Mouse (Mus musculus) embryonic facial prominence, embryonic 10.5 days (tissue): ENCODE results near the gene Prss16. TPM values are rescaled to one million over a fixed set of nuclear protein-coding genes. Genes with fewer than 3 reads are reported as not detected.
"Not testable (repeated sequence)": the region's sequence is repeated elsewhere in the genome, so short reads cannot be mapped to it uniquely, and the experiment has no call there.

Experiments used
- DNase-seq: peaks from one replicate; pipeline ENCODE4 v3.0.0-alpha.2; 2017; ENCODE audit warnings: low spot score
- H3K27ac ChIP-seq: fragments of 300-500 bp; sonication (generic); replicated peaks from 2 replicates; pipeline ENCODE4 v1.5.1; 2016; ENCODE audit warnings: mild to moderate bottlenecking
- H3K27me3 ChIP-seq: fragments of 300-500 bp; sonication (generic); replicated peaks from 2 replicates; pipeline ENCODE4 v1.6.1; 2016; ENCODE audit warnings: low read depth, mild to moderate bottlenecking; ENCODE audit not compliant: poor library complexity, severe bottlenecking
- H3K36me3 ChIP-seq: fragments of 300-500 bp; sonication (generic); replicated peaks from 2 replicates; pipeline ENCODE4 v1.6.1; 2016; ENCODE audit warnings: mild to moderate bottlenecking, moderate library complexity
- H3K4me1 ChIP-seq: fragments of 300-500 bp; sonication (generic); 2 replicates; pipeline ENCODE4 v1.6.1; 2016
- H3K4me3 ChIP-seq: fragments of 300-500 bp; sonication (generic); 2 replicates; pipeline ENCODE4 v1.5.1; 2016; ENCODE audit warnings: mild to moderate bottlenecking, moderate library complexity
- H3K9me3 ChIP-seq: fragments of 300-500 bp; sonication (generic); 2 replicates; pipeline ENCODE4 v1.6.1; 2016; ENCODE audit warnings: mild to moderate bottlenecking
- WGBS: fragments of 180-500 bp; shearing (Covaris S2); methylation state at CpG from one replicate; pipeline ENCODE4 v1.1.7; 2016; 5-methylcytosine and 5-hydroxymethylcytosine counted together
- polyA plus RNA-seq: library from polyadenylated mRNA; unstranded; fragments of >200 nt; fragmentation: Nextera tagmentation; extraction: Ambion mirVana; gene quantifications from 2 replicates; pipeline ENCODE4 v1.2.1, GENCODE M21; 2016

The Prss16 gene
- polyA plus RNA-seq, 1 experiment from 2014 or later: 0.54 TPM

DNA sequence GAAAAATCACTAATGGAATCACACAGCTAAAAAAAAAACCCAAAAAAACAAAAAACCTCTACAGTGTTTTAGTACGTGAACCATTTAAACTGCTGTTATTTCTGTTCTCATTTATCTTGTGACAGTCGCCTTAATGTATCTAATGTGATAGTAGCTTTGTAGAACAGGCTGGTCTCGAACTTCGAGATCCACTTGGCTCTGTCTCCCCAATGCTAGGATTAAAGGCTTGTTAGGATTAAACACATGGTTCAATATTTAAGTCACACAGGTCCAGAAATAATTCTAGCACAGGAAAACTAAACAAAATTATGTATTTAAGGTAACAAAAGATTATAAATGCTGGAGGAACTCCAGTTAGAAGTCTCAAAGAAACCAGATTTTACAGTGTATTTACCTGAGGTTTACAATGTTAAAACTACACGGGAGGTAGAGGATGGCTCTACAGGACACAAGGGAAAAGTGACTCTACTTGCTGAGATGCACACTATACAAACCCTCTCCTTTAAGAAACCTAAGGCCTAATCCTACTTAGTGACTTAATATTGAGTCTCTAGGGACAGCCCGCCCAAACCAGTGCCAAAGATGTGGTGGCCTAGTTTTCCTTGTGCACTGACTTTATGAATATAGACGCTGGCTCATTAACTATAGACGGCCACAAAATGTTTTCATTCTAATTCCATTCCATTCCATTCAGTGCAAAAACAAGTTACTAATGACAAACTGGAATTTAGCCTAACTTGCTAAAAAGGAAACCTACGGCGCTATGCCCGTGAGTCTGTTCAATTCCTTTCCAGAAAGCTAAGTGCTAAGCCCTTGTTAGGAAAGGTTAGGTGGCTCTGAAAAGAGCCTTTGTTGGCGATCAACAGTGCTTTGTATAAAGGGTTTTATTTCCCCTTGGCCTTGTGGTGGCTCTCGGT is 32.4 kb upstream of the Prss16 start:
- DNase-seq: peak; percentile 43
- H3K4me1 ChIP-seq: peaks cover 15% of the 10 kb centered on the region
- H3K4me3 ChIP-seq: peak overlapping the region; percentile 63
- 3% methylated on average over 13 of the region's 13 CpGs for WGBS
- H3K27me3 ChIP-seq: no peaks in the 10 kb centered on the region
- H3K27ac ChIP-seq: peak overlapping the region; percentile 94
- H3K36me3 ChIP-seq: no peaks in the 10 kb centered on the region
- H3K9me3 ChIP-seq: no peaks in the 10 kb centered on the region

DNA sequence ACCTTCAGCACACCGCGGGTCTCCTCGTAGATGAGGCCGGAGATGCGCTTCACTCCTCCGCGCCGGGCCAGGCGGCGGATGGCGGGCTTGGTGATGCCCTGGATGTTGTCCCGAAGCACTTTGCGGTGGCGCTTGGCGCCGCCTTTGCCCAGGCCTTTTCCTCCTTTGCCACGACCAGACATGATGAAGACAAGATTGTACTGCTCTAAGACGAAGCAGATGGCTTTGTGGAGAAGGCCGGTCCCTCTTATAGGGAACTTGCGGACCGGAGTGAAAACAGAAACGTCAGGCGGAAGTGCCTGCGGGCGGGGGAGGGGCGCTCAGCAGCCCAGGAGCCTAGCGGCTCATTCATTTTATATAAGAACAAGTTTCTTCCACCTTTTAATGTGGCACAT is 31.6 kb upstream of the Prss16 start, which contains the start of gene Hist1h4i:
Hist1h4i (minus strand) TSS at position 221 of the 395 bp plus-strand sequence.
- WGBS: under 1% methylated on average over 27 of the region's 27 CpGs
- not testable (repeated sequence) for H3K36me3 ChIP-seq, H3K27me3 ChIP-seq, H3K9me3 ChIP-seq
- H3K27ac ChIP-seq: peak within 1 kb of the TSS; percentile 94
- H3K4me1 ChIP-seq: peaks cover 22% of the 10 kb centered on the region
- peak within 1 kb of the TSS; percentile 63 for H3K4me3 ChIP-seq
- peak; percentile 94 for DNase-seq

DNA sequence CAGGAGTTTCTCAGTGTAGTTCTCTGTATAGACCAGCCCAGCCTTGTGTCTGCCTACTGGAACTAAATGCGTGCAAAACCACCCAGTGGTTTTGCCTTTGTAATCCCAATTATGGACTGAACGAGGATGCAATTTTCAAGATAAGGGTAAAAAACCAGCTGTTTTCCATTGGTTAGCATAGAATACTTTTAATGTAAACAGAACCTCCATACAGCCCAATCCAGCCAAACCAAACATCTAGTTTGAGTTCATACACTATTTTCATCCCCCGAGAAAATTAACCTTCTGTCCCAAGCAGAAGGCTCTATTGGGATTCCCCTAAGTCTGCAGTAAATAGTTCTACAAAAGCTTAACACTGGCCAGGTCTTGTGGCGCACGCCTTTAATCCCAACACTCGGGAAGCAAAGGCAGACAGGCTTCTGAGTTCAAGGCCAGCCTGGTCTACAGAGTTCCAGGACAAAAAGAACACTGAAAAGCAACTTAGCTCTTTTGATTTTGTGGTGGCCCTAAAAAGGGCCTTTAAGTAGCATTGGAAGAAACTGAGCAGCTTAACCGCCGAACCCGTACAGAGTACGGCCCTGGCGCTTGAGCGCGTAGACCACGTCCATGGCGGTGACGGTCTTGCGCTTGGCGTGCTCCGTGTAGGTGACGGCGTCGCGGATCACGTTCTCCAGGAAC is 31.1 kb upstream of the Prss16 start:
- Histone ChIP-seq H3K36me3 (no peaks in the 10 kb centered on the region), H3K4me3 (peak overlapping the region; percentile 63), H3K9me3 (no peaks in the 10 kb centered on the region), H3K27me3 (no peaks in the 10 kb centered on the region), H3K4me1 (peaks cover 22% of the 10 kb centered on the region), H3K27ac (peak overlapping the region; percentile 94)
- DNase-seq: peak; percentile 62
- under 1% methylated on average over 24 of the region's 24 CpGs for WGBS

DNA sequence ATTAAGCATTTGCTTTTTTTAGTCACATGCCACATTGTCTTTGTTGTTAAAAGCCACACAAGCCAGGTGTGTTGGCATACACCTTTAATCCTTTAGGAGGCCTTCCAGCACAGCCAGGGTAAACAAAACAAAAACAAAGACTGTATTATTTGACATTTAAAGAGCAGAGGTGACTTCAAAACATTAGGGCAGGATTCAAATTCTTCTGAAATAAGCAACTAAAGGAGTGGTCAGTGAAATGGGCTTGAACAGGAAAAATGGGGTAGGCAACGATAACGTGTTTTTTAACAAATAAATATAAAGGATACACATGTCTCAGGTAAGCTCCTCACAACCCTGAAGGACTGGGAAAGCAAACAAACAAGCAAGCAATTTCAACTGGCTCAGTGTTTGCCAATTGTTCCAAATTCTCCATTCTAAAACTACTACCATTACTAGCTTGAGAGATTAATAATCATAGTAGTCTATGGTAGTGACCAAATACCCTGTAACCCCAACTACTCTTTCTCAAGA is 30.5 kb upstream of the Prss16 start:
- WGBS: 8% methylated on average over 2 of the region's 2 CpGs
- Histone ChIP-seq H3K4me3 (peak overlapping the region; percentile 63), H3K27me3 (no peaks in the 10 kb centered on the region), H3K36me3 (no peaks in the 10 kb centered on the region), H3K27ac (peak overlapping the region; percentile 94), H3K9me3 (no peaks in the 10 kb centered on the region), H3K4me1 (peaks cover 22% of the 10 kb centered on the region)
- DNase-seq: no peak

DNA sequence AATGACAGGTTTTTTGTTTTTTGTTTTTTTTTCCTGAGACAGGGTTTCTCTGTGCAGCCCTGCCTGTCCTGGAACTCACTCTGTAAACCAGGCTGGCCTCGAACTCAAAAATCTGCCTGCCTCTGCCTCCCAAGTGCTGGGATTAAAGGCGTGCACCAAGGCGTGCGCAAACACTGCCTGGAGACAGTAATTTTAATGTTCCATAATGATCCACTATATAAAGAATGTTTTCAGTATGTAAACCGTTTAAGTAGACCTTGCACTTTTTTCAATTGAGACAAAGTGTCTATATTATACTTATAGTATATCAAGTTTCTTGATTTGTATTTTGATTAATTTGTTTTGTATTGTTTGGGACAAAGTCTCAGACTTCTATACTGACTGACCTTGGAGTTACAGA is 29.8 kb upstream of the Prss16 start:
- Histone ChIP-seq H3K4me1 (peaks cover 20% of the 10 kb centered on the region), H3K36me3 (no peaks in the 10 kb centered on the region), H3K27ac (peak overlapping the region; percentile 94), H3K4me3 (peak overlapping the region; percentile 63), H3K9me3 (no peaks in the 10 kb centered on the region), H3K27me3 (no peaks in the 10 kb centered on the region)
- DNase-seq: no peak
- 70% methylated on average over 5 of the region's 5 CpGs for WGBS

DNA sequence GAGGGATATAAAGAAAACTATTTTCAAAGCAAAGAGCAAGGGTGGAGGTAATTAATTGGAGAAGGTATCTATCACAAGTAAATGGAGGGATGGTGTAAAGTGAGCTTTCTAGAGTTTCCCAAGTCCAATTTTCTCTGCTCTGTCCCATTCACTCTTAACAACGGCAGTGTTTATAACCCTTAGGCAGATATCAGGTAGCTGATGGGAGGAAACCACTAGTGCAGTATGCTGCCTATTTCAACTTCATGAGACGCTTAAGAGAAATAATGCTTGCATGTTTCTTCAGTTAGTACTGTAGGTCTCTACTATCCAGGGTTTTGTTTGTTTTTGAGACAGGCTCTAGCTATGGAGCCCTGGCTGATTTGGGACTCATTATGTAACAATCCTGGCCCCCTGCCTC is 27.9 kb upstream of the Prss16 start:
- H3K4me1 ChIP-seq: peaks cover 31% of the 10 kb centered on the region
- WGBS: 69% methylated on average over 2 of the region's 2 CpGs
- H3K4me3 ChIP-seq: peak overlapping the region; percentile 61; the same call in 1 of the 2 replicates
- H3K27me3 ChIP-seq: no peaks in the 10 kb centered on the region
- H3K36me3 ChIP-seq: no peaks in the 10 kb centered on the region
- H3K27ac ChIP-seq: peak overlapping the region; percentile 91
- DNase-seq: no peak
- no peaks in the 10 kb centered on the region for H3K9me3 ChIP-seq

DNA sequence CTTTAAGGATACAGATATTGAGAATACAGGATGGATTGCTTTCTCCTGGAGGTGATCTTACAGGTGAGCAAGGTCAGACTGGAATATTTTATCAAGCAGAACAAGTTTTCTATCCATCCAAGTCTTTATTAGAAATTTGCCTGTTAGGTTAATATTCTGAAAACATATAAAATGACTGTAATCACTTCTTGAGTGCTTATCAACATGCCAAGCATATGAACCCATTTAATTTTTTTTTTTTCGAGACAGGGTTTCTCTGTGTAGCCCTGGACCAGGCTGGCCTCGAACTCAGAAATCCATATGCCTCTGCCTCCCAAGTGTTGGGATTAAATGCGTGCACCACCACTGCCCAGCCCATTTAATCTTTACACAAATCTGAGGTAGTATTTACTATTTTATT is 27.4 kb upstream of the Prss16 start:
- H3K4me3 ChIP-seq: peak overlapping the region; percentile 61
- 71% methylated on average over 3 of the region's 3 CpGs for WGBS
- no peaks in the 10 kb centered on the region for H3K9me3 ChIP-seq
- H3K27ac ChIP-seq: peak overlapping the region; percentile 91
- H3K36me3 ChIP-seq: no peaks in the 10 kb centered on the region
- H3K4me1 ChIP-seq: peaks cover 28% of the 10 kb centered on the region
- no peaks in the 10 kb centered on the region for H3K27me3 ChIP-seq
- DNase-seq: no peak

DNA sequence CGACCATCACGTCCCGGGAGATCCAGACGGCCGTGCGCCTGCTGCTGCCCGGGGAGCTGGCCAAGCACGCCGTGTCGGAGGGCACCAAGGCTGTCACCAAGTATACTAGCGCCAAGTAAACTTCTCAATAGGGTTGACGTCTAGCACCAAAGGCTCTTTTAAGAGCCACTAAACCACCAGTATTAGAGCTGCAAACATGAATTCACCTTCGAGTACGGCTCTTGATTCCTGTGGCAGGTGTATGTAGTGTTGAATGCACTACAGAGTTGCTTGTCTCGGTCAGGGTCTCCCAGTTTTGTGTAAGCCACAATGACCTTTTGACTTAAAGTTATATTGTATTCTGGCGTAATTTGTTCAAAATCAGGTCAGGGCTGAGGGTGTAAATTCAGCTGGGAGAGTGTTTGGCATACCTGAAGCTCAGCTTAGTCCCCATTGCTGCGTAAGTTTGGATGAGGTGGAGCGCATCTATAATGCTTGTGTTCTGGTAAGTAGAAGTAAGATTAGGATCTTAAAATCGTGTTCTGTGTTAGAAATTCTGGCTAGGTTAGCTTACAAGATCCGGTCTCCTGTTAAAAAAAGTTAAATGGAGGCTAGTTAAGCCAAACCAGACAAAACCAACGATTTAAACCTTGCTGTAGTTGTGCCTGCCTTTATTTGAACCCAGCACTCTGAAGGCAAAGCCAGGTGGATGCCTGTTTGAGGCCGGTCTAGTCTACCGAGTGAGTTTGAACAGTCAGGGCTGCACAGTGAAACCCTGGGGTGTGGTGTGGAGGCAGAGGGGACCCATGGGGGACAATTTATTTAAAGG is 26.8 kb upstream of the Prss16 start:
- Histone ChIP-seq H3K27me3 (no peaks in the 10 kb centered on the region), H3K4me1 (peaks cover 26% of the 10 kb centered on the region), H3K4me3 (peak overlapping the region; percentile 61), H3K27ac (peak overlapping the region; percentile 91), H3K36me3 (no peaks in the 10 kb centered on the region), H3K9me3 (no peaks in the 10 kb centered on the region)
- 2% methylated on average over 22 of the region's 23 CpGs for WGBS
- DNase-seq: peak; percentile 63

DNA sequence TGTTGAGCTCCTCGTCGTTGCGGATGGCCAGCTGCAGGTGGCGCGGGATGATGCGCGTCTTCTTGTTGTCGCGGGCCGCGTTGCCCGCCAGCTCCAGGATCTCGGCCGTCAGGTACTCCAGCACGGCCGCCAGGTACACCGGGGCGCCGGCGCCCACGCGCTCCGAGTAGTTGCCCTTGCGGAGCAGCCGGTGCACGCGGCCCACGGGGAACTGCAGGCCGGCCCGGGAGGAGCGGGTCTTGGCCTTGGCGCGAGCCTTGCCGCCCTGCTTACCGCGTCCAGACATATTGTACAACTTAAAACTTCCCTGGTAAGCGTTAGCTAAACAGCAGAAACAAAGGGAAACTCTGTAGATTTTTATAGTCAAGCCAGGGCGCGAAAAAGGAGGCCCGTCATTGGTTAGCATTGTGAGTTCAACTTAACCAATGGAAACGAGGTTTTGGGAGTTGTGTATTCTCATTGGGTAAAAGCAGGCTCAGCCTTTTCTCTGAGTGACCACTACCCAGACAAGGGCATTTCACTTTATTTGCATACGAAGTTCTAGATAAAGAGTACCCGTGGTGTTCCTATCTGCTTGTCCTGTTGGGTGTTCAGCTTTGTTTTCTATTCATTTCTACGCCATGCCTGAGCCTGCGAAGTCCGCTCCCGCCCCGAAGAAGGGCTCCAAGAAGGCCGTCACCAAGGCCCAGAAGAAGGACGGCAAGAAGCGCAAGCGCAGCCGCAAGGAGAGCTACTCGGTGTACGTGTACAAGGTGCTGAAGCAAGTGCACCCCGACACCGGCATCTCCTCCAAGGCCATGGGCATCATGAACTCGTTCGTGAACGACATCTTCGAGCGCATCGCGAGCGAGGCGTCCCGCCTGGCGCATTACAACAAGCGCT is 26.0 kb upstream of the Prss16 start, which contains the start of the genes Hist1h2ah and Hist1h2bk:
Hist1h2ah (minus strand) TSS at position 302 of the 882 bp plus-strand sequence.
Hist1h2bk (plus strand) TSS at position 604 of the 882 bp plus-strand sequence.
- under 1% methylated on average over 32 of the region's 69 CpGs for WGBS
- Histone ChIP-seq H3K27ac (peak within 1 kb of the TSS; percentile 93), H3K4me3 (peak within 1 kb of the TSS; percentile 62)

DNA sequence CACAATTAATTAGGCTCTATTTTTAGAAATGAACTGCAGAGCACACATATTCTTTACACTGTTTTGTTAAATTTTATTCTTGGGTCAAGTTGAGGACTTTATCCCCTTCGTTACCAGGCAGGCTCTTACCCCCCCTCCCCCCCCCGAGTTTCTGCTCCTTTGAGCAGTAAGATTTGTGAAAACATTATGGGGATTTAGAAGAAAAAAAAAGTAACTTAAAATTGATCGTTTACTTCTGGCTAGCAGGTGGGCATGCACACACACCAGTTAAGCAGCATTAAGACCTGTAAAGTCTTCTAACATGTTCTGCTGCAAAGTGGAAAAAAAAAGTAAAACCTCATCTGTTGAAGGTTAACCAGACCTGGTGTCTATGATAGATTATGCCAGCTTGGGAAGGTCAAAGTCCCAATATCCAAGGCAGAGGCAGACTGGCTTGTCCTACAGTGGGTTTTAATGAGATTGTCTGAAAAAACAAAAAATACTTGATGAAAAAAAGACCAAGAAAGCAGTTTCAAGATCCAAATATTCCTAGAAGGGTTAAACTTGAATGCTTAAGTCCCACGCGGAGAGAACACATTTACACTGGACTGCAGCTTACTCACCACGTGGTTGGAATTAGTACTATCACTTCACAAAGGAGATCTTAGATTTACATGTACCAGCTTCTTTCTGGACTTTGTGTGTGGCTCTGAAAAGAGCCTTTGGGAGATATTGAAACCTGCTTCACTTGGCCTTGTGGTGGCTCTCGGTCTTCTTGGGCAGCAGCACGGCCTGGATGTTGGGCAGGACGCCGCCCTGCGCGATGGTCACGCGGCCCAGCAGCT is 25.1 kb upstream of the Prss16 start:
- peak; percentile 46 for DNase-seq
- WGBS: under 1% methylated on average over 14 of the region's 14 CpGs
- Histone ChIP-seq H3K4me1 (peaks cover 22% of the 10 kb centered on the region), H3K27ac (peak overlapping the region; percentile 93), H3K9me3 (no peaks in the 10 kb centered on the region), H3K27me3 (no peaks in the 10 kb centered on the region), H3K4me3 (peak overlapping the region; percentile 62), H3K36me3 (no peaks in the 10 kb centered on the region)

More for the DNA sequence above, 26.0 kb upstream of the Prss16 start, which contains the start of the genes Hist1h2ah and Hist1h2bk:
- peaks cover 26% of the 10 kb centered on the region for H3K4me1 ChIP-seq
- peak; percentile 87 for DNase-seq
- not testable (repeated sequence) for H3K27me3 ChIP-seq, H3K36me3 ChIP-seq, H3K9me3 ChIP-seq
